Mouse (Mus musculus) colon, adult 2 months (tissue): ENCODE results near the gene Ankfn1. TPM values are rescaled to one million over a fixed set of nuclear protein-coding genes. Genes with fewer than 3 reads are reported as not detected.

Experiments used
- polyA plus RNA-seq: library from polyadenylated mRNA; depleted of rRNA; stranded (reverse); fragments of >200 nt; gene quantifications from 2 replicates; pipeline ENCODE4 v1.2.3, GENCODE M21; 2012; rRNA removed

Ankfn1 gene
- 0.05 TPM in 1 of 2 replicates, not detected in the other for polyA plus RNA-seq

GRCm38 (mm10) chr11:89777431-89777830 lies at the start of gene Ankfn1:
Ankfn1 (minus strand) TSS chr11:89777653.

Other genes with a start within 250 kb of the Ankfn1 start
- gene Pctp, start 225.2 kb upstream of the Ankfn1 start, polyA plus RNA-seq: 2.8 TPM in 2 replicates